Mouse (Mus musculus): ENCODE data around the gene Hs3st3b1.

The Hs3st3b1 gene

DNA sequence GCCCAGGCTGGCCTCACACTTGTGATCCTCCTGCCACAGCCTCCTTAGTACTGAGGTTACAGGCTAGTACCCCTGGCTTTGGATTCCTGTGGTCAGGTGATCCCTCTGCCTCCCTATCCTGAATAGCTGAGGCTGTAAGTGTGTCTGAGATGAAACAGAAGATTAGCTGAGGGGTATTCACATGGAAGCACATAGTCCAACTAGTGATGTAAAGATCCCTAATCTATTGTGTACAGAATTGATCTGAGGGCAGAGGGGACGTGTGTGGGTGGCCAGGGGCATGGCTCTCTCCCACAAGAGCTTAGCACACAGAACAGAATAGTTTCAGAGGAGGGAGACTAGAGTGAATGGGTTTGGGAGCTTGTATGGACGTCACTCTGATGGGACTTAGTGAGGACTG, 41.8 kb downstream of the Hs3st3b1 start:
- DNase-seq = no peak

DNA sequence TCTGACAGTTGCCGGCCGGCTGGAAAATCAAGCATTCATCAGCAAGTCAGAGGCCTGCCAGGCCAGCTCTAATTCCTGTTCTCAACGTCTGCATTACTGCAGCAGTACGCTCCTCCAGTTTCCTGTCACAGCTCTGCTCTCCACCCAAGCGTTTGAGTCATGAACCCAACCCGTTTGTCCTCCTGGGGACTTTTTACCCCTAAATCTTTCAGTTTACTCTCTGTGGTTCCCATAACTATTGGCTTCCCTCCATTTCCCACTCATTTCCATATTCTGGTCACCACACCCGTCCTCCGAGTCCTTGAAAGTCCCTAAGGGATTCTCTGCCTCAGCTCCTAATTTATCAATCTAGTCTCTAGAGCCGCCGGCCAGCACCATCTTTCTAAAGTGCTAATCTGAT, 42.8 kb downstream of the Hs3st3b1 start:
- DNase-seq = peak; percentile 29

DNA sequence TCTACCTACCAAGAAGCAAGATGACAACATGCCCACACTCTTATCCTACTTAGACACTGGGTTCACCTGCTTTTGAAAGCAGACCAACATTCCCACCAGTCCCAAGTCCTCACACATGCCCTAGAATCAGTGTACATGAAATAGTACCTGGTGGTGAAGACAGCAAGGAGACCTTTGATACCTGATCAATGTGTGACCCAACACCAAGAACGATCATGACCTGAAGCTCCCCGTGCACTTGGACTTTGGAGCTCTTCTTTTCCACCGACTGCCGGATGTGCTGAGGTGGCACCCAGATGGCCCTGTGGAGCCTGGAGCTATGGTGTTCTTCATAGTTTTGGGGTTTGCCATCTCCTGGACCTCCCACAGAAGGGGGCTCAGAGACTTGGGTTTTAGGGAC, 43.5 kb downstream of the Hs3st3b1 start:
- DNase-seq = no peak

DNA sequence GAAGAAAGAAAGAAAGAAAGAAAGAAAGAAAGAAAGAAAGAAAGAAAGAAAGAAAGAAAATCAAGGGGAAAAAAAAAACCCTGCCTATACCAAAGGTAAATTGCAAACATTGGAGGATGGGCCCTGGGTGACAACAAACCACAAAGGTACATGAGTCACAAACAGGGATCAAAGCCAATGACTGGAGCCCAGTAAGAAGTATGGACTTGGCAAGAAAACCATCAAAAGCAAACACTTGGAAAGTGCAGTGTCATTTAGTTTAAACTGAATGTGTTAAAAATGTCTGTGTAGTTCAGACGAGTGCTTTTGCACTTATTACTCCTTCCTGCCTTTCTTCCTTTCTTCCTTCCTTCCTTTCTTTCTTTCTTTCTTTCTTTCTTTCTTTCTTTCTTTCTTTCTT, 59.3 kb downstream of the Hs3st3b1 start:
- DNase-seq = no peak

DNA sequence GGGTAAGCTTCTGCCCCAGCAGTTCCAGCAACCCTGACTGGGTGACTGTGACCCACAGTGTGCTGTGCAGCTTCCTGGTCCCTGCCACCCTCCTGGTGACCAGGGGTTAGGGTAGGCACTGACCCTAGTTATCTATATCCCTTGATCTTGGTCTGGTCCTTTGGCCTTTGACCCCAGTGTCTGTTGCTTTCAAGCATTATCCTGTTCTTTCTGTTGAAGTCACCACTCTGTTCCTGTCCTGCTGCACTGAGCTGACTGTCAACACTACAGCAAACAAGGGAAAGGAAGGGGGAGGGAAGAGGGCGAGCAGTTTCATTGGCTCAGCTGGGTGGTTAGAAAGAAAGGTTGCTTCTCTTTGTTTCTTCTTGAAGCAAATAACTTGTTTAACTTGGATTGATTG, 60.1 kb downstream of the Hs3st3b1 start:
- DNase-seq = no peak

DNA sequence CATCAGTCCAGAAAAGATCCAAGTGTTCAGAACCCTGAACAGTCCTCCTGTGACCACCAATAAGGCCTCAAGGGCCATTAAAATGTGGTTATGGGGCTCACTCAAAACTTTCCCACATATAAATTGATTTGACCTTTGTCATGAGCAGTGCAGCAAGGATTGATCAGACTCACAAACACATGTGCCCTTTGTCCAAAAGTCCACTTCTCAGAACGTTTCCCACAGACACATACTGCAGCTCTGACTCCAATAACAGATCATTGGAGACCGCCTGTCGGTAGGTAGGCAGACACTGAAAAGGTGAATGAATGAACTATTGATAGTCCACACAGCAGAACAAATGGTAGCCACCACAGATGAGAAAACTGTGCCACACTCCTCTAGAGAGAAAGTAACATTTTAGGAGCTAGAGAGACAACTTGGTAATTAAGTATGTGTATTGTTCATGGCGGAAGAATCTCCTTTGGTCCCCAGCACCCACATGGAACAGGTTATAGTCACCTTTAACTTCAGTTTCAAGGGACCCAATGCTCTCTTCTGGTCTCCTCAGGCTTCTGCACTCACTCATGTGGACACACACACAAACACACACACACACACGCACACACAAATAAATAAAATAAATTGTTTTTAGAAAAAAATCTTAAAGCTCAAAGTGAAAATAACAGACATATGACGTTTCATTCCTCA, 70.9 kb downstream of the Hs3st3b1 start:
- no peak for DNase-seq

DNA sequence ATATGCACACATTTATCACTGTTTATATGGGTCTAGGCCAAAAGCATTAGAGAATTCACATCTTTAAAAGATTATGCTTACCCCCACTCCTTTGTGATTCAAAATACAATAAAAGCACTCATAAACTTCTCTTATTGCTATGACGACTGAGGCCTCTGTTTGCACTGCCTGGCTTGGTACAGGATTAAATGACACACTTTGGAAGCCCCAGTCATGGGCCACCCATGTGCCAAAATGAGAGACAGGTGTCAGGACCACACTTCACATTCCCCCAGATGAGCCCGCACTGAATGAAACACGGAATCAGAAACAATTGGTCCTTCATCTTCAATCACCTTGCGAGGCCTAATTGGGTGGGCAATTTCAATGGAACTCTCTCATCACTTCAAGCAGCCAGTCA, 71.8 kb downstream of the Hs3st3b1 start:
- no peak for DNase-seq

DNA sequence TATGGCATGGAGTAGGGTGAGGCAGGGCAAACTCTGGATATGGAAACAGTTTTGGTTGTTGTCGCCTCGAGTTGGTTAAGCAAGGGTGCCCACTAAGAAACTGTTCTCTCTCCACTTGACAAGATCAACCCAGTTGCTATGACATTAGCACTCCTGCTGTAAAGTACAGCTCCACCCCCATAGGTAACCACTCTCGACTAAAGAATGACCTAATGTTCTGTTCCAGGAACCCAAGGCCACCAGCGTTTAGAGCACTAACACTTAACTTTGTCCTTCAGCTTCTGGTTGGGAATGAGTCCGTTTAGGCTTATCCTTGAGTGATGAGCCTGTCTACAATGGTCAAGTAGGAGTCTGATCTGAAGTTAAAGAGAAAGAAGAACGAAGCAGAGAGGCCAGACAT, 76.7 kb downstream of the Hs3st3b1 start:
- DNase-seq = no peak

DNA sequence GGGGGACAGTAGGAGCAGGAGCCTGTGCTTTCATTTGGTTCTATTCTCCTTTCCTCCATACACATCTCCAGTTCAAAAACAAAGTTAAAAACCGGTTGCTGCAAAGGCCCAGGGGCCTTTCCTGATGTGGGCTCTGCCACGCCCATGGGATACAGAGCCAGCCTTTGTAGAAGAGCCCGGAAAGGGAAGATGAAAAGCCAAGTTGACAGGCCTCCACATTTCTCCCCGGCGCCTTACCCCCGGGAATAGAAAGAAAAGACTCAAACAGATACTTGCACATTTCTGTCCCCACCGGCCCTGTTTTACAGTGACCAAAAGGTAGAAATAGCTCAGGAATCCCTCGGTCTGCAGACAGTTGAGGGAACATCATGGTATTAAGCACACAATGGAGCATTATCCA, 77.4 kb downstream of the Hs3st3b1 start:
- no peak for DNase-seq

DNA sequence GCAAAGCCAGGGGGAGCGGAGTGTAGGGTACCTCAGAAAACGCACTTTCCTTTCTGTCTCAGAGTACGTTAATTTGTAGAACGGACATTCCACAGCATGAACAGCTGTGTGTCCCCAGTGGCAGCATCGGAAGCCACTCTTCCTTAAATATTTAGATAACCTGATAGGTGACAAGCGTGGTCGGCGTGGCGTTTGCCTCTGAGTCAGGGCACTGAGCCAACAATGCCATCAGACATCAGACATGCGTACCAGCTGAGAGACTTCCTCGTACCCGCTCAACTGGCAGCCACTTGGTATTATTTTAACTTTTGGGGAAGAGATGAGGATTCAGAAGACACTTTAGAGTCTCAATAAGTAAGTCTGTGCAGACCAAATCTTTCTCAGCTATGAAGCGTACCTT, 84.6 kb downstream of the Hs3st3b1 start:
- DNase-seq = peak; percentile 36 to 57

All from kidney, postnatal 4 days (tissue).